Mouse (Mus musculus) urinary bladder, adult 2 months (tissue): Measurements from ENCODE around the gene Dstyk. TPM values are rescaled to one million over a fixed set of nuclear protein-coding genes. Genes with fewer than 3 reads are reported as not detected.

ENCODE experiments used
- DNase-seq: peaks from one replicate; pipeline ENCODE4 v3.0.0; 2022; ENCODE audit warnings: low spot score
- polyA plus RNA-seq: library from polyadenylated mRNA; depleted of rRNA; stranded (reverse); fragments of >200 nt; gene quantifications from 2 replicates; pipeline ENCODE4 v1.2.3, GENCODE M21; 2012; rRNA removed

The Dstyk gene
- polyA plus RNA-seq = 20.2 and 20.8 TPM in 2 replicates

- peak; percentile 82 for DNase-seq
Observed at GRCm38 (mm10) chr1:132417319-132418251, at the start of gene Dstyk. Gene Dstyk, plus strand, starts transcription at chr1:132417555.

- DNase-seq = peak; percentile 58
Observed at GRCm38 (mm10) chr1:132367692-132368506, 49.5 kb upstream of the Dstyk start.

GRCm38 (mm10) chr1:132370681-132371173, 46.6 kb upstream of the Dstyk start:
- DNase-seq = no peak

GRCm38 (mm10) chr1:132371298-132372081, 45.9 kb upstream of the Dstyk start:
- DNase-seq = no peak

- no peak for DNase-seq
Observed at GRCm38 (mm10) chr1:132372354-132372753, 45.0 kb upstream of the Dstyk start.

GRCm38 (mm10) chr1:132372896-132373534, 44.3 kb upstream of the Dstyk start:
- no peak for DNase-seq

GRCm38 (mm10) chr1:132374140-132374872, 43.0 kb upstream of the Dstyk start:
- no peak for DNase-seq

- DNase-seq = no peak
Observed at GRCm38 (mm10) chr1:132374873-132375244, 42.5 kb upstream of the Dstyk start.

GRCm38 (mm10) chr1:132375256-132375655, 42.1 kb upstream of the Dstyk start:
- DNase-seq = no peak

- DNase-seq = no peak
Observed at GRCm38 (mm10) chr1:132376211-132377054, 40.9 kb upstream of the Dstyk start.

- no peak for DNase-seq
Observed at GRCm38 (mm10) chr1:132377055-132377365, 40.3 kb upstream of the Dstyk start.

- no peak for DNase-seq
Observed at GRCm38 (mm10) chr1:132377811-132378210, 39.5 kb upstream of the Dstyk start.

- no peak for DNase-seq
Observed at GRCm38 (mm10) chr1:132380550-132381100, 36.7 kb upstream of the Dstyk start.

- DNase-seq = no peak
Observed at GRCm38 (mm10) chr1:132381929-132382328, 35.4 kb upstream of the Dstyk start.

- DNase-seq = no peak
Observed at GRCm38 (mm10) chr1:132384001-132384554, 33.3 kb upstream of the Dstyk start.

- DNase-seq = no peak
Observed at GRCm38 (mm10) chr1:132385266-132385665, 32.1 kb upstream of the Dstyk start.

GRCm38 (mm10) chr1:132385711-132386110, 31.6 kb upstream of the Dstyk start:
- no peak for DNase-seq

- DNase-seq = no peak
Observed at GRCm38 (mm10) chr1:132386266-132386665, 31.1 kb upstream of the Dstyk start.

GRCm38 (mm10) chr1:132387943-132388342, 29.4 kb upstream of the Dstyk start:
- no peak for DNase-seq
